Mouse (Mus musculus): ENCODE measurements around the gene Qpctl. TPM values are rescaled to one million over a fixed set of nuclear protein-coding genes. Genes with fewer than 3 reads are reported as not detected.

The Qpctl gene
- polyA plus RNA-seq, 1 experiment from 2014 or later = 18.6 TPM

- Histone ChIP-seq H3K36me3 (ENCODE audit: control insufficient read depth, insufficient read depth, low read length) (0 out of 2 replicates have a peak, but pooled peaks cover 9% of the 10 kb centered on the region), H3K9me3 (ENCODE audit: control insufficient read depth, low read length) (no peaks in the 10 kb centered on the region), H3K4me2 (ENCODE audit: low read depth, low read length) (peak overlapping the region; percentile 95), H3K4me3 (ENCODE audit: low read depth, low read length) (peak overlapping the region; percentile 48), H3K27ac (ENCODE audit: low read depth, low read length) (peak overlapping the region; percentile 69), H3K4me1 (ENCODE audit: control insufficient read depth, insufficient read depth, low read length) (peaks cover 36% of the 10 kb centered on the region), H3K9ac (replicated peaks; ENCODE audit: low read depth, low read length) (peak overlapping the region; percentile 64; the same call in 1 of the 2 replicates), H3K27me3 (ENCODE audit: control insufficient read depth, insufficient read depth, low read length) (no peaks in the 10 kb centered on the region; the same call in 1 of the 2 replicates)
- ATAC-seq (ENCODE audit: low read depth) = peak; percentile 80
- WGBS = under 1% methylated on average over 45 of the region's 45 CpGs
These were observed 55.3 kb downstream of the Qpctl start for GRCm38 (mm10) chr7:19093537-19094385.

- H3K27me3 ChIP-seq (ENCODE audit: control insufficient read depth, insufficient read depth, low read length) = no peaks in the 10 kb centered on the region; the same call in 1 of the 2 replicates
- H3K4me3 ChIP-seq (ENCODE audit: low read depth, low read length) = peak overlapping the region; percentile 48
- WGBS = 2% methylated on average over 10 of the region's 15 CpGs
- H3K36me3 ChIP-seq (ENCODE audit: control insufficient read depth, insufficient read depth, low read length) = peaks cover 11% of the 10 kb centered on the region; the same call in 1 of the 2 replicates
- ATAC-seq (ENCODE audit: low read depth) = peak; percentile 35; the same call in 1 of the 2 replicates
- H3K9ac ChIP-seq (replicated peaks; ENCODE audit: low read depth, low read length) = no peak overlapping the region
- peaks cover 36% of the 10 kb centered on the region for H3K4me1 ChIP-seq (ENCODE audit: control insufficient read depth, insufficient read depth, low read length)
- H3K27ac ChIP-seq (ENCODE audit: low read depth, low read length) = peak overlapping the region; percentile 23; the same call in 1 of the 2 replicates
- peak overlapping the region; percentile 95 for H3K4me2 ChIP-seq (ENCODE audit: low read depth, low read length)
- H3K9me3 ChIP-seq (ENCODE audit: control insufficient read depth, low read length) = no peaks in the 10 kb centered on the region
These were observed 55.9 kb downstream of the Qpctl start for GRCm38 (mm10) chr7:19093174-19093521.

- 0 out of 2 replicates have a peak overlapping the region, but pooled peaks have one; percentile 23 for H3K27ac ChIP-seq (ENCODE audit: low read depth, low read length)
- H3K9me3 ChIP-seq (ENCODE audit: control insufficient read depth, low read length) = no peaks in the 10 kb centered on the region
- H3K4me1 ChIP-seq (ENCODE audit: control insufficient read depth, insufficient read depth, low read length) = peaks cover 36% of the 10 kb centered on the region
- peak overlapping the region; percentile 95 for H3K4me2 ChIP-seq (ENCODE audit: low read depth, low read length)
- 6% methylated on average over 38 of the region's 38 CpGs for WGBS
- H3K4me3 ChIP-seq (ENCODE audit: low read depth, low read length) = no peak overlapping the region
- peak; percentile 42 for ATAC-seq (ENCODE audit: low read depth)
- peaks cover 11% of the 10 kb centered on the region; the same call in 1 of the 2 replicates for H3K36me3 ChIP-seq (ENCODE audit: control insufficient read depth, insufficient read depth, low read length)
- H3K27me3 ChIP-seq (ENCODE audit: control insufficient read depth, insufficient read depth, low read length) = no peaks in the 10 kb centered on the region; the same call in 1 of the 2 replicates
- H3K9ac ChIP-seq (replicated peaks; ENCODE audit: low read depth, low read length) = no peak overlapping the region
These were observed 56.5 kb downstream of the Qpctl start for GRCm38 (mm10) chr7:19092381-19093173.

- no peak overlapping the region for H3K4me3 ChIP-seq (ENCODE audit: low read depth, low read length)
- H3K27ac ChIP-seq (ENCODE audit: low read depth, low read length) = no peak overlapping the region
- H3K9ac ChIP-seq (replicated peaks; ENCODE audit: low read depth, low read length) = no peak overlapping the region
- H3K27me3 ChIP-seq (ENCODE audit: control insufficient read depth, insufficient read depth, low read length) = no peaks in the 10 kb centered on the region; the same call in 1 of the 2 replicates
- ATAC-seq (ENCODE audit: low read depth) = no peak
- H3K4me2 ChIP-seq (ENCODE audit: low read depth, low read length) = no peak overlapping the region
- WGBS = 37% methylated on average over 13 of the region's 17 CpGs
- peaks cover 18% of the 10 kb centered on the region; the same call in 1 of the 2 replicates for H3K36me3 ChIP-seq (ENCODE audit: control insufficient read depth, insufficient read depth, low read length)
- no peaks in the 10 kb centered on the region for H3K9me3 ChIP-seq (ENCODE audit: control insufficient read depth, low read length)
- H3K4me1 ChIP-seq (ENCODE audit: control insufficient read depth, insufficient read depth, low read length) = peaks cover 36% of the 10 kb centered on the region
These were observed 57.2 kb downstream of the Qpctl start for GRCm38 (mm10) chr7:19091913-19092312.

MicroRNAs encoded within 50 kb of the gene (microRNA counts, 519-probe panel; counts per million panel counts)
- microRNA mmu-miR-330 = not detected

Small RNA genes within 50 kb of the gene (microRNA-seq; reads per million reads assigned to microRNA genes)
- gene Mir330 = 410 reads per million, percentile 66 among the genes with 10 or more reads in this experiment

Other genes starting within 250 kb of the Qpctl start
- 17.6 and 20.2 TPM in 2 replicates for gene Ccdc61, start 238.9 kb downstream of the Qpctl start, polyA plus RNA-seq (2014; fragmentation: Nextera tagmentation; extraction: Ambion mirVana)
- gene Nova2, start 223.4 kb downstream of the Qpctl start, polyA plus RNA-seq (2014; fragmentation: Nextera tagmentation; extraction: Ambion mirVana) = 17.1 and 18.4 TPM in 2 replicates
- gene Nanos2, start 161.9 kb downstream of the Qpctl start, polyA plus RNA-seq (2014; fragmentation: Nextera tagmentation; extraction: Ambion mirVana) = 0.84 and 1.1 TPM in 2 replicates
- gene Mypop, start 158.0 kb downstream of the Qpctl start, polyA plus RNA-seq (2014; fragmentation: Nextera tagmentation; extraction: Ambion mirVana) = 6.0 and 6.9 TPM in 2 replicates
- gene Irf2bp1, start 145.2 kb downstream of the Qpctl start, polyA plus RNA-seq (2014; fragmentation: Nextera tagmentation; extraction: Ambion mirVana) = 29.7 and 30.3 TPM in 2 replicates
- gene Foxa3, start 125.8 kb downstream of the Qpctl start, polyA plus RNA-seq (2014; fragmentation: Nextera tagmentation; extraction: Ambion mirVana) = not detected in 2 replicates
- 16.8 and 16.9 TPM in 2 replicates for gene Sympk, start 124.9 kb downstream of the Qpctl start, polyA plus RNA-seq (2014; fragmentation: Nextera tagmentation; extraction: Ambion mirVana)
- not detected in 2 replicates for gene Rsph6a, start 94.6 kb downstream of the Qpctl start, polyA plus RNA-seq (2014; fragmentation: Nextera tagmentation; extraction: Ambion mirVana)
- 30.2 and 35.2 TPM in 2 replicates for gene Dmwd, start 73.1 kb downstream of the Qpctl start, polyA plus RNA-seq (2014; fragmentation: Nextera tagmentation; extraction: Ambion mirVana)
- gene Dmpk, start 65.4 kb downstream of the Qpctl start, polyA plus RNA-seq (2014; fragmentation: Nextera tagmentation; extraction: Ambion mirVana) = 7.1 and 9.4 TPM in 2 replicates
- gene Six5, start 54.7 kb downstream of the Qpctl start, polyA plus RNA-seq (2014; fragmentation: Nextera tagmentation; extraction: Ambion mirVana) = 1.3 and 2.4 TPM in 2 replicates
- 5.9 and 9.9 TPM in 2 replicates for gene Gm4969, start 30.9 kb downstream of the Qpctl start, polyA plus RNA-seq (2014; fragmentation: Nextera tagmentation; extraction: Ambion mirVana)
- 11.6 and 13.1 TPM in 2 replicates for gene Fbxo46, start 29.4 kb downstream of the Qpctl start, polyA plus RNA-seq (2014; fragmentation: Nextera tagmentation; extraction: Ambion mirVana)
- 94.1 and 110 TPM in 2 replicates for gene Snrpd2, start 431 bp upstream of the Qpctl start, polyA plus RNA-seq (2014; fragmentation: Nextera tagmentation; extraction: Ambion mirVana)
- gene Gipr, start 16.8 kb upstream of the Qpctl start, polyA plus RNA-seq (2014; fragmentation: Nextera tagmentation; extraction: Ambion mirVana) = 0.75 and 1.8 TPM in 2 replicates
- gene Eml2, start 27.1 kb upstream of the Qpctl start, polyA plus RNA-seq (2014; fragmentation: Nextera tagmentation; extraction: Ambion mirVana) = 3.5 and 4.0 TPM in 2 replicates
- gene Gpr4, start 63.2 kb upstream of the Qpctl start, polyA plus RNA-seq (2014; fragmentation: Nextera tagmentation; extraction: Ambion mirVana) = 2.9 and 3.4 TPM in 2 replicates
- 36.6 and 37.6 TPM in 2 replicates for gene Opa3, start 79.0 kb upstream of the Qpctl start, polyA plus RNA-seq (2014; fragmentation: Nextera tagmentation; extraction: Ambion mirVana)
- 17.4 and 40.9 TPM in 2 replicates for gene Vasp, start 122.5 kb upstream of the Qpctl start, polyA plus RNA-seq (2014; fragmentation: Nextera tagmentation; extraction: Ambion mirVana)
- gene Ppm1n, start 130.8 kb upstream of the Qpctl start, polyA plus RNA-seq (2014; fragmentation: Nextera tagmentation; extraction: Ambion mirVana) = 0.66 and 0.75 TPM in 2 replicates
- gene Rtn2, start 133.3 kb upstream of the Qpctl start, polyA plus RNA-seq (2014; fragmentation: Nextera tagmentation; extraction: Ambion mirVana) = 115 and 118 TPM in 2 replicates
- not detected in 2 replicates for gene Fosb, start 160.8 kb upstream of the Qpctl start, polyA plus RNA-seq (2014; fragmentation: Nextera tagmentation; extraction: Ambion mirVana)
- 90.4 and 98.9 TPM in 2 replicates for gene Ercc1, start 195.5 kb upstream of the Qpctl start, polyA plus RNA-seq (2014; fragmentation: Nextera tagmentation; extraction: Ambion mirVana)
- 19.1 and 21.5 TPM in 2 replicates for gene Cd3eap, start 210.2 kb upstream of the Qpctl start, polyA plus RNA-seq (2014; fragmentation: Nextera tagmentation; extraction: Ambion mirVana)
- gene Ppp1r13l, start 210.5 kb upstream of the Qpctl start, polyA plus RNA-seq (2014; fragmentation: Nextera tagmentation; extraction: Ambion mirVana) = 1.4 and 1.7 TPM in 2 replicates
- 11.4 TPM in 2 replicates for gene Ercc2, start 232.7 kb upstream of the Qpctl start, polyA plus RNA-seq (2014; fragmentation: Nextera tagmentation; extraction: Ambion mirVana)